Mouse (Mus musculus) adrenal gland, postnatal 25 days (tissue): Measurements from ENCODE around the gene Cfb. TPM values are rescaled to one million over a fixed set of nuclear protein-coding genes. Genes with fewer than 3 reads are reported as not detected.
"Not testable (repeated sequence)": the region's sequence is repeated elsewhere in the genome, so short reads cannot be mapped to it uniquely, and the experiment has no call there.

ENCODE experiments used
- DNase-seq: peaks from one replicate; pipeline ENCODE4 v3.0.0; 2021; ENCODE audit warnings: mixed read lengths
- long read RNA-seq: library from polyadenylated mRNA; stranded (forward); transcript quantifications from one replicate; pipeline ENCODE4 v2.0.0, GENCODE M21; 2021
- total RNA-seq: library from RNA; stranded (reverse); gene quantifications from 2 replicates; pipeline ENCODE4 v1.2.3, GENCODE M21; 2021

The Cfb gene
- total RNA-seq = 6.5 and 18.6 TPM in 2 replicates
- long read RNA-seq, transcript Cfb-206 (18 exons, 2,397 nt) = minor isoform, 12 of 869 reads
- long read RNA-seq, transcript Cfb-202 (18 exons, 2,751 nt) = major isoform, 773 of 869 reads
- long read RNA-seq, partial matches to known transcripts = 25 of 869 reads
- long read RNA-seq, other reads (novel, unspliced or antisense) = 59 of 869 reads

DNA sequence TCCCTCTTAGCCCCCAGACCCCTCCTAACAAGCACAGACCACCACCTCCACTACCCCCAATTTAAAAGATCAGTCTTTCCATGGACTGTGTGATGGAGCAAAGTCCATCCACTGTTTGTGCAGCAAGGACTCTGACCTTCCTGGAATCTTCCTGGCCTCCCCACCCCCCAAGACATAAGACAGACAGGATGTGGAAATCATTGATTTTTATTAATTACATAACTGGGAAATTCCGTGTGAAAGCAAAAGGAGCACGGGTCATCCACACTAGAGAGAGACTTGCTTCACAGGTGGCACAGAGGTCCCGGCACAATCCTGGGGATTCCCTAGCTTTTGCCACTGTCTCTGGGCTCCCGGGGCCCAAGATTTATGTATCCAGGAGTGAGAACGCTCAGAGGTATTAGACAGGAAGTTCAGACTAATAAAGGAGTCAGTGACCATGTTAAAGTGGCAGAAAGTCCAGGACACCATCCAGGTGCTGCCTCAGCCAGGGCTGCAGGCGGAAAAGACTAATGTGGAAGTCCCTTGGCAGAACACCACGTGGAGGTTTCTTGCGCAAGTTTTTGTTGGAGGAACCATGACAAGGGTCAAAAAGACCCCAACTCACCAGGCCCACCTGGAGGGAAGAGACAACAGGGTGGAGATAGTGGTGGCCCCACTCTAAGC lies at the start of gene Cfb:
TSS of gene Cfb (minus strand) at position 103 of the 666 bp plus-strand sequence.
- no peak for DNase-seq

DNA sequence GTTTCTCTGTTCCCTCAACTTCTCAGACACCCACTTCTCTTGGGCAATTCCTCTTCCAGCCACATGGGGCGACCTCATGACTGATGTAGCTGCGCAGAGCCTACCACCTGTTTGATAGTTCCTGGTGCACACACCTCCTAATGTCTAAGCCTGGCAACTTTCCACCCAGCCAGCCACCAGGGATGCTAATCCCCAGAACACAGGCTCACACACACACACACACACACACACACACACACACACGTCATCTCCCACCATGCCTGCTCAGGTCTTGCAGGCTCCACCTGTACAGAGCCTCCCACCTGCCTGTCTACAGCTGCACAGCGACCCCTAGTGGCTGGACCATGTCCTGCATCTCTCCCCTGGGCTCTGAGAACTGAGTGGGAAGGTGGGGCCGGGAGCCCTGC lies 49.6 kb upstream of the Cfb start:
- DNase-seq = peak; percentile 78

DNA sequence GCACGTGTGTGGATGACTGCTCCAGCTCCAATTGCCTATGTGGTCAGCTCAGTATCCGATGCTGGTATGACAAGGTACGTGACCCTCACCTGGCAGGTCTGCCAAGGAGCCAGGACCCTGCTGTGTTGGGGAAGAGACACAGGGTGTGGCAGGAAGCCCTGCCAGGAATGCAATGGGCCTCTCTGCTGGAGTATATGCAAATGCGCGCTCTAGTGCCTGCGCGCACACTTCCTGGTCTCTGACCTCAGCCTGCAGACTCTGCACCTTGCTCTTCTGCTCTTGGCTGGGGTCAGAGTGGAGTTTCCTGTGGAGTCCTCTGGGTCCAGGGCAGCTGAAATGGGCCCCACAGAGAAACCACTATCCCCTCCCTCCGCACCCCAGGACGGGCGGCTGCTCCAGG lies 48.7 kb upstream of the Cfb start:
- DNase-seq = no peak

DNA sequence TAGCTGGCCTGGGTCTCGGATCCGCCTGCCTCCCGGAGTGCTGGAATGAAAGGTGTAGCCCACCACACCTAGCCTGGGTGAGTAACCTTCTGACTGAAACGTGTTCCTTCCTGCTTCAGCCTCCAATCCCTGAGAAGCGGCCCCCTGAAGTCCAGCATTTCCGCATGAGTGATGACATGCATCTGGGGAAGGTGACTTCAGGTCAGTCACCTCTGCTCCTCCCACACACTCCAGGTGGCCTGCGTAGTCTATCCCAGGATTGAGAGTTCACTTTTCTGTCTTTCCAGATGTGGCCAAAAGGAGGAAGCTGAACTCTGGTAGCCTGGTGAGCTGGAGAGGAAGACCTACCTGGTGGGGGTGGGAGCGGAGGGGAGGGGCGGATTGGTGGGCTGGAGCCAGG lies 40.6 kb upstream of the Cfb start:
- no peak for DNase-seq

DNA sequence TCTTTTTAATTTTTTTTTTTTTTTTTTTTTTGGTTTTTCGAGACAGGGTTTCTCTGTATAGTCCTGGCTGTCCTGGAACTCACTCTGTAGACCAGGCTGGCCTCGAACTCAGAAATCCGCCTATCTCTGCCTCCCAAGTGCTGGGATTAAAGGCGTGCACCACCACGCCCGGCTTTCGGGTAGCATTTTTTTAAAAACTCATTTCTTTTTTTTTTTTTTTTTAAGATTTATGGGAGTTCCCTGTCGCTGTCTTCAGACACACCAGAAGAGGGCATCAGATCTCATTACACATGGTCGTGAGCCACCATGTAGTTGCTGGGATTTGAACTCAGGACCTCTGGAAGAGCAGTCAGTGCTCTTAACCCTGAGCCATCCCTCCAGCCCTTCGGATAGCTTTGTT lies 39.6 kb upstream of the Cfb start:
- DNase-seq = not testable (repeated sequence)

DNA sequence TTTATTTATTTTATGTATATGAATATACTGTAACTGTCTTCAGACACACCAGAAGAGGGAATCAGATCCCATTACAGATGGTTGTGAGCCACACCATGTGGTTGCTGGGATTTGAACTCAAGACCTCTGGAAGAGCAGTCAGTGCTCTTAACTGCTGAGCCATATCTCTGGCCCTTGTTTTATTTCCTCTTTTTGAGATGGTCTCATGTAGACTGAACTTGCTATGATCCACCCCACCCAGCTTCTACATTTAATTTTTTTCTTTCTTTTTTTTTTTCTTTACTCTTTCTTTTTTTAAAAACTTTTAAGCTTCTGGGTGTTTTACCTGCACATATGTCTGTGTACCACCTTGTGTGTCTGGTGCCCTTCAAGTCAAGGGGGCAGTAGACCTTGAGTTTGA lies 38.5 kb upstream of the Cfb start:
- not testable (repeated sequence) for DNase-seq

DNA sequence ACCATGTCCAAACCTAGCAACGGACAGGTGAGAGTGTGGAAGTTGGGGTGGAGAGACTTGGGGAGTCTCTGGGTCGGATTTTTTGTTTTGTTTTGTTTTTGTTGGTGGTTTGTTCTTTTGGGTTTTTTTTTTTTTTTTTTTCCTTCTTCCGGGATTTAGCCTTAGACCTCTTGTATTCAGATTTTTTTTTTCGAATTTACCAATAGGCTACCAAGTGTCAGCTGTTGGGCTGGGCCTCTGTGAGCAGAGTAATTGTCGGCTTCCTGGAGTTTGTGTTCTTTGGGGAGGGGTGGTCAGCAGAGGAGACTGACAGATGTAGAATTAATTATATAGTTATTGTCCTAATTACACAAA lies 37.5 kb upstream of the Cfb start:
- DNase-seq = no peak

DNA sequence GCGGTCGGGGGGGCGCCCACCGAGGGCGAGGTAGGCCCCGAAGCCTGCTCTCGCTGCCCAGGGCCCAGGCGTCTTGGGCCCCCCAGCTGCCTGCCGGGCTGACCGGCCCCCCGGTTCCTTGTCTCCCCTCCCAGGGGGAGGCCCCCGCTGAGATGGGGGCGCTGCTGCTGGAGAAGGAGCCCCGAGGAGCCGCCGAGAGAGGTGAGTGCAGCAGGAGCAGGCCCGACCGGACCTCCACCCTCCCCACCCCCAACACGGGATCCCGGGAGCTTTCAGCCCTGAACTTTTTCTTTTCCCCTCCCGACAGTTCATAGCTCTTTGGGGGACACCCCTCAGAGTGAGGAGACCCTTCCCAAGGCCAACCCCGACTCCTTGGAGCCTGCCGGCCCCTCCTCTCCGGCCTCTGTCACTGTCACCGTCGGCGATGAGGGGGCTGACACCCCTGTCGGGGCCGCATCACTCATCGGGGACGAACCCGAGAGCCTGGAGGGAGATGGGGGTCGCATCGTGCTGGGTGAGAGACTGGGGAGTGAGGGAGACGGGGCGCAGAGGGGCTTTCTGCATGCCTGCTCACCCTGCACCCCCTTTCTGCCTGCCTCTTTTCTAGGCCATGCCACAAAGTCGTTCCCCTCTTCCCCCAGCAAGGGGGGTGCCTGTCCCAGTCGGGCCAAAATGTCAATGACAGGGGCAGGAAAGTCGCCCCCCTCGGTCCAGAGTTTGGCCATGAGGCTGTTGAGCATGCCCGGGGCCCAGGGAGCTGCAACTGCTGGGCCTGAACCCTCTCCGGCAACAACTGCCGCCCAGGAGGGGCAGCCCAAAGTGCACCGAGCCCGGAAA lies 37.0 kb upstream of the Cfb start:
- DNase-seq = peak; percentile 46

DNA sequence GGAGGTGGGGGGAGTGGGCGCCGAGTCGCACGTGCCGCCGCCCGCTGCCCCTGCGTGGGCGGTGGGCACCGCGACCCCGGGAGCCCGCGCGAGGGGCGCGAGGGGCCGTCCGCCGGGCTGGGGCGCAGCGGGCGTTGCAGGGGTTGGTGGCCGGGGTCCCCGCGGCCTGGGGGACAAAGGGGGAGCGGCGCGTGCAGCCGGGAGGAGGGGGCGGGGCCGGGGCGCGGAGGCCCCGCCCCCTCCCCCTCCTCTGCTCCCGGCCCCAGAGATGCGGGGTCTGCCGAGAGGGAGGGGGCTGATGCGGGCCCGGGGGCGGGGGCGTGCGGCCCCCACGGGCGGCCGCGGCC lies 36.4 kb upstream of the Cfb start:
- peak; percentile 47 for DNase-seq

DNA sequence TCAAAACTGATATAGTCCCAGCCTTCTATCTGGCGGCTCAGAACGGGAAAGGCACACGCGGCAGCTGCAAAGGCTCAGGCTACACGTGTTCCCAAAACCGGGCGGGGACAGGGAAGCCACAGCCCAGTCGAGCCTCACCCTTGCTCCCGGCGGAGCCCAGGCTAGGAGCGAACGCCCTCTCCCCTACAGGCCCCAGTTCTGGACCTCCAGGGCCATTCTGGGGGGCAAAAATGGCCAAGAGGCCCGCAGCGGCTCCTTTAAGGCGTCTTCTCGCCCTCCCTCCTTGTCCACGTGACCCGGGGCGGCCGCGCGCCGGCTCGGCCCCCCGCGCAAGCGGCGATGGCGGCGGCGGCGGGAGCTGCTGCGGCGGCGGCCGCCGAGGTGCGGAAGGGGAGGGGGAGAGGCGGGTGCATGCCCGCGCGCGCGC lies 35.9 kb upstream of the Cfb start, which contains the start of the genes C2 and Ehmt2:
TSS of gene C2 (minus strand) at position 106 of the 427 bp plus-strand sequence.
TSS of gene Ehmt2 (plus strand) at position 310 of the 427 bp plus-strand sequence.
- DNase-seq = peak; percentile 87

DNA sequence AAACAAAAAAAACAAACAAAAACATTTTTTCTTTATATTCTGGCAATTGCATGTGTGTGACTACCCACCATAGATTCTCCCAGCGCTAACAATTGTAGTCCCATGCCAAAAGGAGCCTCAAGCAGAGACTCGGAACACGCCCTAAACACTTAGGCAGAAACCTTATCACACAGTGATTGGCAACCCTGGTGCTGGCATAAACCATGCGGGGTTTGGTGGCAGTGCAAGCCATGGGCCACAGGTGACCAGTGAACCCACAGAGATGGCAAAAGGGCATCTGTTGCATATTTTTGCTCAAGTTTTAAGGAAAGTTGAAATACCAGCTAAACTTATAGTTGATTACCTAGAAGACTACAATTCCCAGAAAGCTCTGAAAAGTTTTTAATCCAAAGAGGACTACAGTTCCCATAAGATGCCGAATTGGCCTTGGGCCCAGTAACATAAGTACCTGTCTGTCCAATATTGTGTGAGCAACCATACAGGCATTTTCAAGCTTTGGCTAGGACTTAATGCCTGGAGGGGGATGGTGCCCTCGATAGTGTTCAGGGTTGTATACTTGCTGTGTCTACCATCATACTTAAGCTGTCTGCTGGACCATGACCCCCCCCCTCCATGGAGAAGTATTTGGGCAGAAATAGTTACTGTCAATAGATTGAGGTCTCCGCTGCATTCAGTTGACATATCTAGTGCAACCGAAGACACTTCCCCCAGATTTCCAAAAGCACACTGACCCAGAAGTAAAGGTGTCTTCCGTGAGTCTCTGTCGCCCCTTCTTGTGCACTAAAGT lies 35.2 kb upstream of the Cfb start:
- no peak for DNase-seq

DNA sequence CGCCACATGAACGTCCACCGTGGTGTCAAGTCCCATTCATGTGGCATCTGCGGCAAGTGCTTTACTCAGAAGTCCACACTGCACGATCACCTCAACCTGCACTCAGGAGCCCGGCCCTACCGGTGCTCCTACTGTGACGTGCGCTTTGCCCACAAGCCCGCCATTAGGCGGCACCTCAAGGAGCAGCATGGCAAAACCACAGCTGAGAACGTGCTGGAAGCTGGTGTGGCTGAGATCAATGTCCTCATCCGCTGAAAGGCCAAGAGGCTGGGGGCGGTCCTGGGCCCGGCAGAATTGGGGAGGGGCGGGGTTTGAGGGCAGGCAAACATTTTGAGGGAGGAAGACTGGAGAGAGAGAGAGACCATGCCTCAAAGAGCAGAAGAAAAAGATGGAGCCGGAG lies 34.0 kb upstream of the Cfb start:
- DNase-seq = no peak

DNA sequence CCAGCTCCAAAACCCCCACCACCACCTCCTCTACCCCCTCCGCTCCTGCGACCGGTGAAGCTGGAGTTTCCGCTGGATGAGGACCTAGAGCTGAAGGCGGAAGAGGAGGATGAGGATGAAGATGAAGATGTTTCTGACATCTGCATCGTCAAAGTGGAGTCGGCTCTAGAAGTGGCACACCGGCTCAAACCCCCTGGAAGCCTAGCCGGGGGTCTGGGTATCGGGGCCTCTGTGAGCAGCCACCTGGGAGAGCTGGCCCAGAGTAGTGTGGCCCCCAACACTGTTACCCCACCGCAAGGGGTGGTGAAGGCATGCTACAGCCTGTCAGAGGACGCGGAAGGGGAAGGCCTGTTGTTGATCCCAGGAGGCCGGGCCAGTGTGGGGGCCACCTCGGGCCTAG lies 33.4 kb upstream of the Cfb start:
- no peak for DNase-seq

DNA sequence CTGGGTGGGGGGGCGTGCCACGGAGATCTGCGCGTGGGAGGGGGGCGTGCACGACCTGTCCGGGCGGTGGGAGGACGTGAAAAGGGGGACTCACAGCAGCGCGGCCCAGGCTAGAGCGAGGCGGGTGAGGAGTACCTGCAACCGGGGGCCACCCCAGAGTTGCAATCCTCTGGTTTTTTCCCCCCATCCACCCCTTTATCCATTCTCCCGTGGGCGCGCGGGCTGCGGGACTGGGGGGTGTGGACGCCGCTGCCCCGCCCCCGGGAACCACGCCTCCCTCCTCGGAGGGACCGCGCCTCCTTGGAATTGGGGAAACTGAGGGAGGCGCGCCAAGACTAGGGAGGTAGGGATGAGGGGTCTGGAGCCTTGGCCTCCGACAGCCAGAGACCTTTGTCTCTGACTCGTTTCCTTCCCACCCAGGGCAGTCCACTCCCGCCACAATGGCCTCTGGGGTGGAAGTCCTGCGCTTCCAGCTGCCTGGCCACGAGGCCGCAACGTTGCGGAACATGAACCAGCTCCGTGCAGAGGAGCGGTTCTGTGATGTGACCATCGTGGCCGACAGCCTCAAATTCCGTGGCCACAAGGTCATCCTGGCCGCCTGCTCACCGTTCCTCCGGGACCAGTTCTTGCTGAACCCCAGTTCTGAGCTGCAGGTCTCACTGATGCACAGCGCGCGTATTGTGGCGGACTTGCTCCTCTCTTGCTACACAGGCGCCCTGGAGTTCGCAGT lies 32.6 kb upstream of the Cfb start:
- DNase-seq = peak; percentile 78

DNA sequence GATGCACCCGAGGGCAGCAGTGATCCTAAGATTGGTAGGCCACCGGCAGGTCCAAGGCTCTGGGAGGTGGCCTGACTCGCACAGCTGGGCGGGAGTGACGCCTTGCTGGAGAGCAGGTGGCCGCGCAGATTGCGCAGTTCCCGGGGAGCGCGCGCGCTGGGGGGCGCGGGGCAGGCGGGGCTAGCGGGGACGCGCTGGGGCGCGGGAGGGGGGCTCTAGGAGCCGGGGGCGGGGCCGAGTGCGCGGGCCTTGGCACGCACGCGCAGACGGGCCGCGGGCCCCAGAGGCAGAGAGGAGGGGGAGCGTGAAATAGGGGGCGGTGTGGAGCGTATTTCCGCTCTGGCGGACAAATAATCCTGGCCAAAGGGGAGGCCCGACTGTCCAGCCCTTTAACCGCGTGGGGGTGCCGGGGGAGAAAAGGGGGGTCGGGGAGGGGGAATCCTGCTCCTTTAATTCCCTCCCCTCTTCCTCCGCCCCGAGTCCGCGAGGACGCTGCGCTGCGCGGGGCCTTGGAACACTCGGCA lies 31.8 kb upstream of the Cfb start:
- peak; percentile 96 for DNase-seq

DNA sequence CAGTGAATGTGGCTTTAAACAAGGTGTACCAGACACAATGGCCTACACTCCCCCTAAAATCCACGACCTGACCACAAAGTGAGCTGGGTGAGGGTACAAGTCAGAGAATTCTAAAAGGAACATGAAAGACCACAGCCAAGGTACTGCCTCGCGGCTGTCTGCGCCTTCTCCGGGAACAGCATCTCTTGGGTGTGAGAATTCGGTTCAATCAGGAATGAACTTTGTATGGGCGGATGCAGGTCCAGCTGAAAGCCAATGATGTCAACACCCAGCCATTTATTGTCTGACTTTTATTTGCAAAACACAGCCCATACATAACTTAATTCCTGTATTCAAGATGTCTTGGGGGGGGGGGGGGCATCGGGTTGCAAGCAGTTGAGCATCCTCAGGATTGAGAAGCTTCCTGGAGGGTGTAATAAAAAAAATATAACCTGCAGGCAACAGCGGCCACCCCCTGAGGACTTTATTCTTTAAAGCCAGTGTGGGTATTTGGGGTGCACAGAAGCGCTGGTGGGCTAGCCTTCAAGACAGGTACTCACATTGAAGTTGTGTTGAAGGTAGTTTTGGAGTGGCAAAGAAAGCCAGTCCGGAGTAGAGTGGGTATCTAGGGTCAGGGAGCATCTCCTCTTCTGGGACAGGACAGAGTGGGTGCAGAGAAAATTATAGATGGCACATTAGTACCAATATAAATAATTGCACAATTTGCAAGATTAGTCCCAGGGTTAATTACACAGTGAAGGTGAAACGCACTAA lies 30.9 kb upstream of the Cfb start:
- DNase-seq = no peak

DNA sequence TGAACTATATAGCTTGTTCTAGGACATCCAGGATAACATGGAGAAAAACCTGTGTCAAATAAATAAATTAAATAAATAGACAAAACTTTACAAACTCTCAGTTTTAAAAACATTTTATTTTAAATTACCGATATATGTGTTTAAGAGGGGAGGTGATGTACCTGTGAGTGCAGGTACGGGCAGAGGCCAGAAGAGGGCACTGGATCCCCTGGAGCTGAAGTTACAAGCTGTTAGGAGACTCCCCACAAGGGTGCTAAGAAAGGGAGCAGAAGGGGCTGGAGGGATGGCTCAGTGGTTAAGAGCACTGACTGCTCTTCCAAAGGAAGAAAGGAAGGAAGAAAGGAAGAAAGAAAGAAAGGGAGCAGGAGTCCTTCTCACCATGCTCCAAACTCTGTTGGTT lies 29.1 kb upstream of the Cfb start:
- DNase-seq = no peak

DNA sequence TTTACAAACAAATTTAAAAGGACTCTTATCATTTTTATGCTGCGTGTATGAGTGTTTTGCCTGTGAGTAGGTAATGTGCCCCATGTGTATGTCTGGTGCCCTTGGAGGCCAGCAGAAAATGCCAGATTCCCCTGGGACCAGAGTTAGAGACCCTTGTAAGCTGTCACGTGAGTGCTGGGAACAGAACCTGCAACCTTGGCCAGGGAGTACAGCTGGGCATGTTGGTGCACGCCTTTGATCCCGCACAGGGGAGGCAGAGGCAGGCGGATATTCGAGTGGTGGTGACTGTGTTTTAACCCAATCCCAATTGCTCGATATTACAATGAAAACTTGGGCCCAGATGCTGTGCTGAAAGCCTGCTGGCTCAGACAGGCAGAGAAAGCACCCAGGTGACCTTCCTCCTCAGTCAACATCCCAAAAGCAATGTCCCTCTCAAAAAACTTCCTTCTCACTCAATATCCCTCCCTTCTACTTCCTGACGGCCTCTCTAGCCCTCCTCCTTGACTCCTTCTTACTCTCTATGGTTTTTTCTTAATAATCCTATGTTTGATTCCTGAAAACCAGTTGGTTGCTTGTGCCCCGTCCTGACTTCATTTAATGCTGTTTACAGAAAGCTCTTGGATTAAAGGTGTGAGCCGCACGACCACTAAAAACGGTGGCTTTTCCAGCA lies 27.9 kb upstream of the Cfb start:
- DNase-seq = no peak

DNA sequence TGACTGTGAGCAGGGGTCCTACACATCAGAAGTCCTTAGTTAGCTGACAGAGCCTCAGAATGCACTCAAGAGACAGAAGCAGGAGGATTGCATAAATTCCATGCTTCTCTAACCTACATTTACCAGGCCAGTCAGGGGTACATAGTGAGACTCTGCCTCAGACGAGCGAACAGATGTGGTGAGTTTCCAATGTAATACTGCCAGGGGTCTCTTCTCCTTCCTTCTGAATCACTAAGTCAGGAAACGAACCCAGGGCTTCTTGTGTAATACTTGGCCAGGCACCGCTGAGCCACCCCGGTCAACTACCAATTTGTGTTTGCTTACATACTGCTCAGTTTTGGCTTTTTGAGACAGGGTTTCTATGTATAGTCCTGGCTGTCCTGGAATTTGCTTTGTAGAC lies 25.6 kb upstream of the Cfb start:
- DNase-seq = no peak

DNA sequence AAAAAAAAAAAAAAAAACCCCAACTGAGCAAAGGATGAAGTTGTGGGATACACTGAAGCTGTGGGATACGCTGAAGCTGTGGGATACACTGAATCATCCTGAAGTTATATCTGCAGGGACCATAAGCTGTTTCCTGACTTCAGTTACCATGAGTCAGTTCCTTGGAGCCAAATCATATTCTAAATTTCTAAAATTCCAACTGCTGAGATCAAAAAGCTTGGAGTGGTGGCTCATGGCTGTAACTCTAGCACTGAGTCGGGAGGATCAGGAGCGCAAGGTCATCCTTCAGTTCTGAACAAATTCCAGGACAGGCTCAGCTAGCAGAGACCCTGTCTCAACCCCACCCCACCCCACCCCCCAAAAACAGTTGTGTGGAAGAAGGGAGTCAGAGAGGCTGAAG lies 23.3 kb upstream of the Cfb start:
- no peak for DNase-seq
